In the genomic region with DNA sequence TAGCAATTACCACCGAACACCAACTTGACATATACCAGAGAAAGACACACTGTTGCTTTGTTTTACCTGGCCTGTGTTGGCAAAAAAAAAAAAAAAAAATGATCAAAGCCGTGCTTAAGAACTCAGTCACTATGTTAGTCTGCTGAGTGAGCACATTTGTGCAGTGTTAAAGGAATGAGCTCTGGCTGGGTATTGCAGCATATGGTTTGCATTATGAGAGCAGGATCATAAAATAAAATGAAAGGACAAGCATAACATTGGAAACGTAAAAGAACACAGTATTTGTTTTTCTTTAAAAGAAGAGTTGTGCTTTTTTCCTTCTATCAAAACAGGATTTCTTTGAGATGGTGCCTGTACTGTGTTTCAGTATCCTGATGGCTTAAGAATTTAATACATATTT, we compare ENCODE assay signal across 16 mouse cellular contexts.
A peak's percentile ranks its signal among the peaks of the same experiment; 100 is the strongest.
DNase-seq lines count a peak whose midpoint lies in the region; ATAC-seq and TF ChIP-seq lines count a peak whose summit lies in the region.
"Had no signal": no experiment of that assay in that cellular context is flagged by ENCODE, and none has a peak within 500 bp of the region (broad histone marks: within the 10 kb centered on the region; RNA-seq: fewer than 3 reads in every experiment).

No protein-coding gene starts in this region.

- no peak for TF ChIP-seq CTCF in lung, embryonic 14.5 days (IDR thresholded peaks at IDR 0.05; ENCODE audit: low read depth)

- no peaks in the 10 kb centered on the region for H3K27me3 ChIP-seq in lung, embryonic 14.5 days (ENCODE audit: insufficient read depth, low read length)
- H3K27me3 ChIP-seq in embryonic facial prominence, embryonic 14.5 days (replicated peaks; ENCODE audit: control insufficient read depth, insufficient read depth, low read length), result no peaks in the 10 kb centered on the region
- no peaks in the 10 kb centered on the region for H3K27me3 ChIP-seq in limb, embryonic 14.5 days (ENCODE audit: control insufficient read depth, insufficient read depth, low read length)
- no peaks in the 10 kb centered on the region for H3K27me3 ChIP-seq in forebrain, embryonic 10.5 days (ENCODE audit: poor library complexity, severe bottlenecking)
- H3K27me3 ChIP-seq: hindbrain, embryonic 15.5 days; Patski had no signal

- peak; percentile 31 for DNase-seq in lung, embryonic 14.5 days
- DNase-seq in lung, postnatal 14 days, result no peak
- peak; percentile 67 for DNase-seq in embryo, embryonic 10.5 days (ENCODE audit: low spot score)
- DNase-seq in embryonic facial prominence, embryonic 14.5 days (ENCODE audit: low spot score), result peak; percentile 93
- DNase-seq in limb, embryonic 14.5 days (ENCODE audit: low spot score), result peak; percentile 86
- DNase-seq in forebrain, embryonic 10.5 days (ENCODE audit: extremely low spot score, low spot score), result no peak
- DNase-seq in left cerebral cortex, postnatal 36 days (ENCODE audit: low spot score in 2 of 2), result no peak
- DNase-seq: cerebellum, adult 11-12 months; heart, adult 11 months; kidney, postnatal 4 days; lung, postnatal 36 days; midbrain, embryonic 14.5 days; right cerebral cortex, postnatal 4 days; thymus, postnatal 14 days had no signal

- H3K4me2 ChIP-seq in lung, embryonic 14.5 days, result no peak overlapping the region
- 0 out of 2 replicates have a peak overlapping the region, but pooled peaks have one; percentile 18 for H3K4me2 ChIP-seq in embryonic facial prominence, embryonic 14.5 days (ENCODE audit: low read depth, low read length)
- no peak overlapping the region for H3K4me2 ChIP-seq in limb, embryonic 14.5 days (replicated peaks; ENCODE audit: low read depth, low read length, severe bottlenecking)
- H3K4me2 ChIP-seq: hindbrain, embryonic 15.5 days had no signal

- H3K4me1 ChIP-seq in lung, embryonic 14.5 days (ENCODE audit: insufficient read depth), result no peaks in the 10 kb centered on the region
- peaks cover 8% of the 10 kb centered on the region for H3K4me1 ChIP-seq in embryonic facial prominence, embryonic 14.5 days (ENCODE audit: control insufficient read depth, insufficient read depth, low read length)
- peaks cover 24% of the 10 kb centered on the region for H3K4me1 ChIP-seq in limb, embryonic 14.5 days (ENCODE audit: control insufficient read depth, insufficient read depth, low read length)
- H3K4me1 ChIP-seq in forebrain, embryonic 10.5 days, result peaks cover 23% of the 10 kb centered on the region
- H3K4me1 ChIP-seq: hindbrain, embryonic 15.5 days had no signal

- no peak for TF ChIP-seq POLR2A in limb, embryonic 14.5 days (IDR thresholded peaks at IDR 0.05; ENCODE audit: borderline replicate concordance, extremely low read depth, insufficient read depth, insufficient read length)

- WGBS in lung, embryonic 14.5 days, result 45% methylated on average over 3 of the region's 3 CpGs
- 20% methylated on average over 3 of the region's 3 CpGs for WGBS in embryonic facial prominence, embryonic 14.5 days
- WGBS in limb, embryonic 14.5 days, result 16% methylated on average over 3 of the region's 3 CpGs
- WGBS in forebrain, embryonic 10.5 days, result 67% methylated on average over 3 of the region's 3 CpGs

- H3K27ac ChIP-seq in lung, embryonic 14.5 days (ENCODE audit: low read depth), result no peak overlapping the region
- H3K27ac ChIP-seq in embryonic facial prominence, embryonic 14.5 days (replicated peaks; ENCODE audit: low read depth, low read length), result peak overlapping the region; percentile 73
- H3K27ac ChIP-seq in limb, embryonic 14.5 days (replicated peaks; ENCODE audit: low read depth, low read length), result peak overlapping the region; percentile 80
- H3K27ac ChIP-seq in forebrain, embryonic 10.5 days, result no peak overlapping the region
- H3K27ac ChIP-seq: hindbrain, embryonic 15.5 days had no signal

- H3K4me3 ChIP-seq in lung, embryonic 14.5 days (ENCODE audit: low read depth, low read length), result no peak overlapping the region
- H3K4me3 ChIP-seq in embryonic facial prominence, embryonic 14.5 days (ENCODE audit: low read depth, low read length), result no peak overlapping the region
- no peak overlapping the region for H3K4me3 ChIP-seq in limb, embryonic 14.5 days (replicated peaks; ENCODE audit: low read length)
- no peak overlapping the region for H3K4me3 ChIP-seq in forebrain, embryonic 10.5 days
- H3K4me3 ChIP-seq: hindbrain, embryonic 15.5 days had no signal

- H3K36me3 ChIP-seq in lung, embryonic 14.5 days (ENCODE audit: insufficient read depth), result no peaks in the 10 kb centered on the region
- H3K36me3 ChIP-seq in embryonic facial prominence, embryonic 14.5 days (ENCODE audit: control insufficient read depth, insufficient read depth, low read length), result no peaks in the 10 kb centered on the region
- H3K36me3 ChIP-seq in limb, embryonic 14.5 days (ENCODE audit: control insufficient read depth, insufficient read depth, low read length), result no peaks in the 10 kb centered on the region
- no peaks in the 10 kb centered on the region for H3K36me3 ChIP-seq in forebrain, embryonic 10.5 days (replicated peaks)
- H3K36me3 ChIP-seq: hindbrain, embryonic 15.5 days had no signal

- ATAC-seq in lung, embryonic 14.5 days (ENCODE audit: insufficient read depth), result 0 out of 2 replicates have a peak, but pooled peaks have one; percentile 38
- ATAC-seq in embryonic facial prominence, embryonic 14.5 days (ENCODE audit: low read depth), result peak; percentile 89
- ATAC-seq in limb, embryonic 14.5 days (ENCODE audit: low FRiP score, low read depth), result peak; percentile 92
- ATAC-seq: Patski had no signal

- intact Hi-C loops in left cerebral cortex, postnatal 36 days (cut with DNase I), result no loop called here

- no peak overlapping the region for H3K9ac ChIP-seq in lung, embryonic 14.5 days
- no peak overlapping the region for H3K9ac ChIP-seq in embryonic facial prominence, embryonic 14.5 days (ENCODE audit: low read depth, low read length)
- no peak overlapping the region for H3K9ac ChIP-seq in limb, embryonic 14.5 days (ENCODE audit: low read depth, low read length, severe bottlenecking)
- H3K9ac ChIP-seq: hindbrain, embryonic 15.5 days had no signal

- H3K9me3 ChIP-seq in lung, embryonic 14.5 days (ENCODE audit: low read depth, low read length), result no peaks in the 10 kb centered on the region
- no peaks in the 10 kb centered on the region for H3K9me3 ChIP-seq in embryonic facial prominence, embryonic 14.5 days (ENCODE audit: control insufficient read depth, low read length)
- no peaks in the 10 kb centered on the region for H3K9me3 ChIP-seq in limb, embryonic 14.5 days (ENCODE audit: control insufficient read depth, low read length)
- no peaks in the 10 kb centered on the region for H3K9me3 ChIP-seq in forebrain, embryonic 10.5 days
- H3K9me3 ChIP-seq: hindbrain, embryonic 15.5 days had no signal

Comparison
In these comparisons a context has a peak if more than half of its experiments do, and no peak if none do; other contexts are left out.
1. DNase-seq: peak in lung, embryonic 14.5 days (single experiment), embryo, embryonic 10.5 days (single experiment), embryonic facial prominence, embryonic 14.5 days (single experiment) and limb, embryonic 14.5 days (single experiment); none in lung, postnatal 14 days (single experiment), forebrain, embryonic 10.5 days (single experiment) and left cerebral cortex, postnatal 36 days (0 of 2).
2. ATAC-seq: peak in every context shown above with its lines; median percentile 92 in limb, embryonic 14.5 days; 89 in embryonic facial prominence, embryonic 14.5 days; 38 in lung, embryonic 14.5 days.
3. H3K27ac ChIP-seq: peak in embryonic facial prominence, embryonic 14.5 days (single experiment) and limb, embryonic 14.5 days (single experiment); none in lung, embryonic 14.5 days (single experiment) and forebrain, embryonic 10.5 days (single experiment).